Mouse (Mus musculus): ENCODE measurements around the gene Rab3a. TPM values are rescaled to one million over a fixed set of nuclear protein-coding genes. Genes with fewer than 3 reads are reported as not detected.

The Rab3a gene
- polyA plus RNA-seq, 1 experiment: 56.3 TPM

- DNase-seq (ENCODE audit: low read depth): no peak
Measured at GRCm38 (mm10) chr8:70774740-70775139, 20.3 kb downstream of the Rab3a start.

DNA sequence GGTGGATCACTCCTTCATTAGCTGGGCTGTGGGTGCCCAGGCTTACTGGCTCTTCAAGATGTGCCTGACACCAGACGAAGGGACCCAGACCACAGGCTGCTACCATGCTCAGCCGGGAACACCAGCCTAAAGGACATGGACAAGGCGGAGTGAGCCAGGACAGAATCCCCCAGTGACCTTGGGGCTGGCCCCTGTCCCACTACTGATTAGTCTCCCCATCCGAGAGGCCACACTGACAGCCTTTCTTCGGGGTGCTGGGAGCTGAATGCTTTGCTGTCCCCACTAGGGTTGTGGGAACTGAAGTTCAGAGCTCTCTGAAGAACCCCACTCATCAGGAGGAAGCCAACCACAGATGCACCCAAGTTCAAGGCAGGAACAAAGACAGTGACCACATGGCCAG lies 20.7 kb downstream of the Rab3a start:
- no peak for DNase-seq (ENCODE audit: low read depth)

DNA sequence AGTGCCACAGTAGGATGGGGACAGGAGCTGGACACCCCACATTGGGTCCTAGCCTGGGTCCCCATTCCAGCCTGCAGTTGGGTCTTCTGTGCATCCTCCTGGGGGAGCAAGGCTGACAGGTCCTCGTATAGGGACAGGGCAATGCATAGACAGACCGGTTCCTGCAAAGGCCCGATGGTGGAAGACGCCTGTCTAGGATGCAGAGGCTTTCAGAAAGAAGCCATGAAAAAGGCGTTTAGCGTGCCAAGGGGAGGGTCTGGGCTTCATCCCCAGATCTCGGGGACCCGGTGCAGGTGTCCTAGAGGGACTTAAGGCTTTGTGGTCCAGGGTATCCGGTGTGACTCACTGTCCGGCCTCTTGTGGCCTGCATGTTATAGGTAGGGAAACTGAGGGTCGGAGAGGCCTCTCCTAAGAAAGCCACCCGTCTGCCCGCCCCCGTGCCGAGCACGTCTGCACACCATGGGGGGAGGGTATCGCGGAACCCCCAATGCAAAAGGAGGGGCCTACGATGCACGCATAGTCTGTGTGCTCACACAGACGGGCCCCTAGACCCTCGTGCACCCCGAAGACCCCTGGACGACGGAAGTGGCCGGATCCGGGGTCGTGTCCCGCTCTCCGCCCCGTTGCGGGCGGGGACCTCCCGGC lies 21.5 kb downstream of the Rab3a start:
- DNase-seq (ENCODE audit: low read depth): no peak

GRCm38 (mm10) chr8:70776496-70777444 lies 22.3 kb downstream of the Rab3a start, which contains the start of gene Pik3r2:
Gene Pik3r2 (minus strand): TSS chr8:70776713.
- DNase-seq (ENCODE audit: low read depth): no peak

DNA sequence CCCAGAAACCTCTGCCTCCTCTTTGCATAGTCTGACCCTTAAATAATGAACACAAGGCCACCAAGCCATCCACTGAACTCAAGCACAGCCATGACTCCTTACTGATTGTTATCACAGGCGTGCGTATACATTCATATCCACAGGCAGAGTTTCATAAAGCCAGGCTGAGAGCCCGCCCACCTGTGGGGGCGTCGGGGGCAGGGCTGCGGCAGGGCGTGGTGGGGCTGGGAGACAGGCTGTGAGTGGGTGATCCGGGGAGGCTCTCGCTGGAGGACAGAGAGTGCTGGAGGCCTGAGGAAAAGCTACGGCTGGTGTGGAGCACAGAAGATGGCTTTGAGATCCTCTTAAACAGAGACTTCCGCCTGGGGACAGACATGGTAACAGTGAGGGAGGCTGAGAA lies 25.6 kb downstream of the Rab3a start:
- DNase-seq (ENCODE audit: low read depth): no peak

GRCm38 (mm10) chr8:70786291-70787050 lies 32.0 kb downstream of the Rab3a start:
- DNase-seq (ENCODE audit: low read depth): no peak

- DNase-seq (ENCODE audit: low read depth): no peak
Measured at GRCm38 (mm10) chr8:70787051-70787445, 32.6 kb downstream of the Rab3a start.

DNA sequence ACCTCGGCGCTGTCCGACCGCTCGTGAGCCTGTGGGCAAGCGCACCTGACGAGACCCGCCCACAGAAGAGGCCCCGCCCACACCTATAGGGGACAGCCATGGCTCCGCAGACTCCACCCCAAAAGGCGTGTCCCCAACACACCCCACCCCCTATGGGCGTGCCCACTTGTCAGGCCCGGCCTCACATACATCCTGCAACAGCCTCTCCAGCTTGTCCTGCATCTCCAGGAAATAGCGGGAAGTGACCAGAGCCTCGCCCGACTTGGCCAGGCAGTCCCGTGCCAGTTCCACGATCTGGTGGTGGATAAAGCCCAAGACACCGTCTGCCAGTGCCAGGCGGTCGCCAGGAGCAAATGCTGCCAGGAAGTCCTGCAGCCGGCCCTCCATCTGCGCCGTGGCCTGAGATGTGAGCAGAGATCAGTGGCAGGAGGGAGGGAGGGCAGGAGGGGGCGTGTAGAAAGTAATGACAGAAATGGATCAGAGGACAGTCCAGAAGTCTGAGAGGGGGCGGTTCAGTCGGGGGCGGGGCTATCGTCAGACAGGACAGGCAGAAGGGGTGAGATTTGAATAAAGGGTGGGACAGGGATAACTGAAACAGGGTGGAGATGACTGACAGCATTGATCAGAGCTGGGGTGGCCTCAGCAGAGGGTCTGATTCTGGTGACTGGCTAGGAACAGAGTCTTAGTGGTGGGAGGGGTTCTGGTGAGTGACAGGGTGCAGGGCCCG lies 33.6 kb downstream of the Rab3a start:
- DNase-seq (ENCODE audit: low read depth): no peak

GRCm38 (mm10) chr8:70789046-70789445 lies 34.6 kb downstream of the Rab3a start:
- DNase-seq (ENCODE audit: low read depth): no peak

DNA sequence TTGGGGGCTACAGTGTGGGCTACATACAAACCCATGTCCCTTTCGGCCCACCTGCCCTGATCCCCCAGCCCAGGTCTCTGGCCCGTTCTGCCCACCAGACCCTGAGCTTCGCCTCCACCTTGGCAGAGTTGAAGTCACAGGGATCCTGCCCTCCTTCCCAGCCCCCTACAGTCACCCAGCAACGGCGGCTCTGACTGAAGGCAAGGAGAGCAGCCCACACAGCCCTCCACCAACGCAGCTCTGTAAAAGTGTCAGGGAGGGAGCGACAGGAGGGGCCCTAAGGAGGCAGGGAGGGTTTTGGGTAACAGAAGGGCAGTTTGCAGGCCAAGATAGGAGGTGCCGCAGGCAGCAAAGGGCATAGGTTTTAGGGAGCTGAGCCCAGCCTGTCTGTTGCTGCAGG lies 36.4 kb downstream of the Rab3a start:
- no peak for DNase-seq (ENCODE audit: low read depth)

- no peak for DNase-seq (ENCODE audit: low read depth)
Measured at GRCm38 (mm10) chr8:70791294-70791701, 36.8 kb downstream of the Rab3a start.

GRCm38 (mm10) chr8:70791975-70792691 lies 37.7 kb downstream of the Rab3a start:
- no peak for DNase-seq (ENCODE audit: low read depth)

GRCm38 (mm10) chr8:70792700-70793099 lies 38.2 kb downstream of the Rab3a start:
- DNase-seq (ENCODE audit: low read depth): no peak

DNA sequence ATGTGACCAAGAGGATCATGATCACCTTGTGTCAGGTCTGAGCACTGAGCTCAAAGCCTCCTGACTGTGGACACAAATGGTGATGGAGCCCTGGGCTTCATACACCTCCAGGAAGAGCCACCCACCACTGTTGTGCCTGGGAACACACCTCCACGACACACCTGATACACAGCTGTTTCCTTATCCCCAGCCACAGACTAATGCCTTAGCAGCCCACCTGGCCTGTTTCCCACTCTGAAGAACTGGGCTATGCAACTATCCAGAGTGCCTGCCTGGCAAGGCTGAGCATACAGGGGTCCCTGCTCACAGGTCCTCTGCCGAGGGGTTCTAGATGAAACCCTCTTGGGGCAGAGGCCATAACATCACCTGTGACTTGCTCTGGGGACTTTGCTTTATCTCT lies 39.7 kb downstream of the Rab3a start:
- no peak for DNase-seq (ENCODE audit: low read depth)

- DNase-seq (ENCODE audit: low read depth): no peak
Measured at GRCm38 (mm10) chr8:70795370-70795769, 40.9 kb downstream of the Rab3a start.

GRCm38 (mm10) chr8:70796403-70797080 lies 42.1 kb downstream of the Rab3a start:
- DNase-seq (ENCODE audit: low read depth): no peak

DNA sequence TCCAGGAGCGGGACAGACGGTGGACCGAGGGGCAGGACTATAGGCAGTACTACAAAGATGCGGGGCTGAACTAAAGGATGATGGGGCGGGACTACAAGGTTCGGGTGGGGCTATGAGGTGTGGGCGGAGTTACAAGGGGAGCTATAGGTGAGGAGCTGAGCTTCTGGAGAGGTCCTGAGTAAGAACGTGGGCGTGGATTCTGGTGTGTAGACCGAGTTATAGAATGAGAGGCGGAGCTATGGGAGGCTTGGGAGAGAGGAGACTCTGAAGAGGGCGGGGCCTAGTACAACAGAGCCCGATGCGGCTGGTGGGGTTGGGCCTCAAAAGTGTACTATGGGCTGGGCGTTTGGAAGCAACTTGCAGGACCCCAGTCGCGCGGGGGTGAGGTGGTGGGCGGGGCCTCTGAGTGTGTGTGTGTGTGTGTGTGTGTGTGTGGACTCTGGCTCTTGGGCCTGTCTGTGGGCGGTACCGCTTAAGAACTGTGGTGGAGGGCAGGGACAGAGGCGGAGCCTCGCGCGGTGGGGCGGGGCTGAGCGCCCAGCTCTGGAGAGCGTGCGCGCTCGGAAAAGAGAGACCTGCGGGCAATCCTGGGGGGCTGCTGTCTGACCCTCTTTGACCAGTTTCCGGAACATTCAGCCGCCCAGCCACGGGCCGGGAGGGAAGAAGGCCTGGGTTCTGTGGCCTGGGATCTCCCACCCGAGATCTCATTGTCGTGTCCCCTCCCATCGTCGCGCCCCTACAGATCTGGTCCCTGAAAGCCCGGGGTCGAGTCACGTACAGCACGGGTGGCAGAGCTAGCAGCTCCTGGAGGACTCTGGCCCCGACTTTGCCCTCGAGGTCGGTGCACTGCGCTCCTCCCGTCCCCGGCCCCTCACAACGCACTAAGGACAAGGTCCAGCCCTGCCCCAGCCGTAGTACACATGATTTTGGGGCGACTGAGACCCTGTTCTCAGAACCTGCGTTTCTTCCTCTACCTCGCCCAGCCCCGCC lies 42.9 kb downstream of the Rab3a start:
- peak; percentile 96 for DNase-seq (ENCODE audit: low read depth)

DNA sequence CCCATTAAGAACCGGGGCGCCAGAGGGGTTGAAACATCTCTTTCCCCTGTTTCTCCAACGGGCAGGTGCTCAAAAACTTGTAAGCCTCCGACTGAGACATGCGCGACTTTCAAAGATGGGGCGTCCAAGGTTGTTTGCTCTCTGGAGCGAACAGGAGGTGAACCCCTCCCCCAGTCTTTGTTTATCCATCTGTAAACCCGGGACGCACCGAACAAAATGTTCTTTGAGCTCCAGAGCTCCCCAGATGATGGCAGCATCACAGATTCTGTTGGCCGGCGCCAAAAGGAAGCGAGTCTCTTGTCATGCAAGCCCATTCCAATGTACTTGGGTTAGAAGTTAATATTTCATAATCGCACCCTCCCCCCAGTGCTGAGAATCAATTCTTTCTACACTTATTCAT lies 43.8 kb downstream of the Rab3a start:
- DNase-seq (ENCODE audit: low read depth): no peak

DNA sequence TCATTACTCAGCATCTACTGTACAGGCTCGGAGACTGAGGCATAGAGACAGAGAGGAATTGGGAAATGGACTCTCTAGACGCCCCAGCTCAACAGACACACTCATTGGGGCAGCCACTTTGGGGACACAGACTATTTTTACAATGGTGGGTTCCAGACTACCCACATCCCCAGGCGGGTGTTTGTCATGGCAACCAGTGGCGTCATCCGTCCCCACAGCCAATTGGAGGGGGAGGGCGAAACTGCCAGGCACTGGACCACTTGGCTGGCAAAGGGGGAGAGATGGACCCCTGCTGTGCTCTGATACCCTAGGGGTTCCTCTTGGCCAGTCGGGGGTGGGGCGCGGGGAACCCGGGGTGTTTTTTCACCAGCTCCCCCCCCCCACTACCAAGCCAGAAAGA lies 46.2 kb downstream of the Rab3a start:
- no peak for DNase-seq (ENCODE audit: low read depth)

All from gonadal fat pad, adult 2 months (tissue).